In the genomic region with DNA sequence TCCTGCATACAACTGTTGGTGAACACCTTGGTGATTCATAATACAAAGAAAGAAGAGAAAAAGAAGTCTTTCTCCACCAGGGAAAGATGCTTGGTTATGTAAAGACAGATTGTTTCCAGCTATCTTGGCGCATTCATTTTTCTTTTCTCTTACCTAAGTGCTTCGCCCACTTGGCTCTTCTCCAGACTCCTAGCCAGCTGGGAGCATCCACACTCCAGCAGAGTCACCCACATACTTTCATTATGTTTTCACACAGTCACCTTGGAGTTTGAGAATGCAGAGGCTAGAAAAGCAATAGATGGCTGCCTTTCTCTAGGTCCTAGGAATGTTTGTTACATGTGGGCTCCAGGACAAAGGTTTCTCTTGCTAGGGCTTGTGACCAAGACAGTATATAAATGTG, we compare ENCODE assay signal across 31 mouse cellular contexts. TPM values are rescaled to one million over a fixed set of nuclear protein-coding genes. Genes with fewer than 3 reads are reported as not detected.
DNase-seq lines count a peak whose midpoint lies in the region; ATAC-seq lines count a peak whose summit lies in the region.
"Had no signal": no experiment of that assay in that cellular context is flagged by ENCODE, and none has a peak within 500 bp of the region (broad histone marks: within the 10 kb centered on the region; RNA-seq: fewer than 3 reads in every experiment).

No protein-coding gene starts in this region.

- DNase-seq in heart, embryonic 10.5 days (ENCODE audit: low spot score), result peak; percentile 19
- DNase-seq in heart, postnatal 10 days, result no peak
- DNase-seq in right cerebral cortex, adult 18-20 months, result peak; percentile 61
- no peak for DNase-seq in right cerebral cortex, postnatal 4 days
- peak; percentile 10 for DNase-seq in Muller cell, postnatal 12 days (ENCODE audit: inconsistent ontology term)
- peak; percentile 73 for DNase-seq in telencephalon, adult 2 months (ENCODE audit: low read depth, low spot score)
- DNase-seq: adrenal gland, postnatal 25 days; cerebellum, adult 18-20 months; cerebellum, postnatal 10 days; gastrocnemius, postnatal 10 days; kidney, adult 8-10 months; kidney, postnatal 4 days; lung, postnatal 36 days; thymus, adult 18-20 months; thymus, postnatal 25 days had no signal

- H3K4me3 ChIP-seq in heart, embryonic 10.5 days, result no peak overlapping the region
- H3K4me3 ChIP-seq in hindbrain, embryonic 16.5 days (ENCODE audit: low read length), result no peak overlapping the region
- H3K4me3 ChIP-seq: embryonic facial prominence, embryonic 13.5 days; forebrain, embryonic 10.5 days; intestine, embryonic 15.5 days; limb, embryonic 13.5 days; megakaryocyte, embryonic 14.5 days; midbrain, embryonic 12.5 days; myocyte; neural tube, embryonic 13.5 days had no signal

- H3K9ac ChIP-seq in hindbrain, embryonic 16.5 days (ENCODE audit: low read depth, low read length), result no peak overlapping the region
- H3K9ac ChIP-seq: embryonic facial prominence, embryonic 13.5 days; intestine, embryonic 15.5 days; limb, embryonic 13.5 days; midbrain, embryonic 12.5 days; neural tube, embryonic 13.5 days had no signal

- no peak for ATAC-seq in hindbrain, embryonic 16.5 days
- ATAC-seq: forebrain, embryonic 16.5 days; hindbrain, postnatal 0 days; intestine, embryonic 15.5 days had no signal

- 84% methylated on average over 2 of the region's 2 CpGs for WGBS in heart, embryonic 10.5 days
- 77% methylated on average over 2 of the region's 2 CpGs for WGBS in hindbrain, embryonic 16.5 days

- no peaks in the 10 kb centered on the region for H3K4me1 ChIP-seq in heart, embryonic 10.5 days
- no peaks in the 10 kb centered on the region for H3K4me1 ChIP-seq in hindbrain, embryonic 16.5 days (ENCODE audit: control insufficient read depth, insufficient read depth, low read depth, low read length)
- H3K4me1 ChIP-seq: embryonic facial prominence, embryonic 13.5 days; forebrain, embryonic 10.5 days; intestine, embryonic 15.5 days; limb, embryonic 13.5 days; megakaryocyte, embryonic 14.5 days; midbrain, embryonic 12.5 days; neural tube, embryonic 13.5 days had no signal

- no peaks in the 10 kb centered on the region for H3K36me3 ChIP-seq in heart, embryonic 10.5 days
- H3K36me3 ChIP-seq in hindbrain, embryonic 16.5 days (ENCODE audit: control insufficient read depth, insufficient read depth, low read length), result no peaks in the 10 kb centered on the region
- H3K36me3 ChIP-seq: embryonic facial prominence, embryonic 13.5 days; forebrain, embryonic 10.5 days; intestine, embryonic 15.5 days; limb, embryonic 13.5 days; midbrain, embryonic 12.5 days; neural tube, embryonic 13.5 days had no signal

- intact Hi-C loops in heart, postnatal 10 days (cut with DNase I), result no loop called here

- no peaks in the 10 kb centered on the region for H3K9me3 ChIP-seq in heart, embryonic 10.5 days
- H3K9me3 ChIP-seq in hindbrain, embryonic 16.5 days (ENCODE audit: control insufficient read depth, low read length), result no peaks in the 10 kb centered on the region
- H3K9me3 ChIP-seq: embryonic facial prominence, embryonic 13.5 days; forebrain, embryonic 10.5 days; intestine, embryonic 15.5 days; limb, embryonic 13.5 days; megakaryocyte, embryonic 14.5 days; midbrain, embryonic 12.5 days; neural tube, embryonic 13.5 days had no signal

- no peak overlapping the region for H3K4me2 ChIP-seq in hindbrain, embryonic 16.5 days (ENCODE audit: low read length)
- H3K4me2 ChIP-seq: embryonic facial prominence, embryonic 13.5 days; intestine, embryonic 15.5 days; limb, embryonic 13.5 days; liver, embryonic 11.5 days; midbrain, embryonic 12.5 days; neural tube, embryonic 13.5 days had no signal

- no peak overlapping the region for H3K27ac ChIP-seq in heart, embryonic 10.5 days
- no peak overlapping the region for H3K27ac ChIP-seq in hindbrain, embryonic 16.5 days (ENCODE audit: low read depth, low read length)
- H3K27ac ChIP-seq: embryonic facial prominence, embryonic 13.5 days; forebrain, embryonic 10.5 days; hindbrain, postnatal 0 days; intestine, embryonic 15.5 days; kidney, postnatal 0 days; limb, embryonic 13.5 days; midbrain, embryonic 12.5 days; neural tube, embryonic 13.5 days had no signal

- H3K27me3 ChIP-seq in heart, embryonic 10.5 days (ENCODE audit: insufficient read depth, poor library complexity, severe bottlenecking), result 0 out of 2 replicates have a peak, but pooled peaks cover 6% of the 10 kb centered on the region
- H3K27me3 ChIP-seq in hindbrain, embryonic 16.5 days (replicated peaks; ENCODE audit: control insufficient read depth, insufficient read depth, low read length), result no peaks in the 10 kb centered on the region
- H3K27me3 ChIP-seq: embryonic facial prominence, embryonic 13.5 days; intestine, embryonic 15.5 days; limb, embryonic 13.5 days; midbrain, embryonic 12.5 days; neural tube, embryonic 13.5 days had no signal

RNA-seq across cellular contexts. Expression of a gene that starts 16.2 kb away (rescaled TPM):
- polyA plus RNA-seq in heart, embryonic 10.5 days (2016; fragmentation: Nextera tagmentation; extraction: Ambion mirVana), result 8.4 and 13.8 TPM in 2 replicates
- 10 to 100 TPM; 12.3 to 14.3 TPM for total RNA-seq in heart, postnatal 10 days (2021)
- 47.6 and 49.5 TPM in 2 replicates for polyA plus RNA-seq in hindbrain, embryonic 16.5 days (2015; fragmentation: Nextera tagmentation; extraction: Ambion mirVana)
- total RNA-seq: MEL had no signal

RNA-seq across cellular contexts. Expression of a gene that starts 41.6 kb away (rescaled TPM):
- 8.1 and 14.3 TPM in 2 replicates for polyA plus RNA-seq in heart, embryonic 10.5 days (2016; fragmentation: Nextera tagmentation; extraction: Ambion mirVana)
- 1 to 10 TPM; 1.8 to 2.9 TPM for total RNA-seq in heart, postnatal 10 days (2021)
- 0.20 and 0.41 TPM in 2 replicates for polyA plus RNA-seq in hindbrain, embryonic 16.5 days (2015; fragmentation: Nextera tagmentation; extraction: Ambion mirVana)
- total RNA-seq: common myeloid progenitor, adult 5-6 weeks; gastrocnemius, postnatal 10 days; layer of hippocampus, postnatal 10 days; MEL had no signal
- polyA plus RNA-seq: hindbrain, postnatal 0 days had no signal

Comparison
In these comparisons a context has a peak if more than half of its experiments do, and no peak if none do; other contexts are left out.
1. DNase-seq: peak in heart, embryonic 10.5 days (single experiment), right cerebral cortex, adult 18-20 months (single experiment), Muller cell, postnatal 12 days (single experiment) and telencephalon, adult 2 months (single experiment); none in heart, postnatal 10 days (0 of 2) and right cerebral cortex, postnatal 4 days (single experiment).